Mouse (Mus musculus) erythroblast, embryonic 14.5 days (primary cell): ENCODE data around the gene Lrrc4c.

Experiments used
- GATA1 ChIP-seq: IDR thresholded peaks from 2 replicates; pipeline ENCODE4 v1.6.1; 2012; ENCODE audit warnings: low read length, inconsistent platforms, mixed read lengths
- TAL1 ChIP-seq: IDR thresholded peaks from 3 replicates; pipeline ENCODE4 v1.6.1; 2012; ENCODE audit warnings: low read length, inconsistent platforms, mixed read lengths

- no peak for TF ChIP-seq GATA1
- no peak for TF ChIP-seq TAL1
Measured at GRCm38 (mm10) chr2:97652711-97653110, 1334.7 kb downstream of the Lrrc4c start.
